Mouse (Mus musculus) T-helper 17 cell (primary cell): Measurements from ENCODE around the gene Mrtfb.

Experiments used
- in situ Hi-C, 2 experiments: fragments of 300-600 bp; cut with MboI, MseI; formaldehyde crosslinking; loops; 1 replicate in 1 of 2; 2 replicates in 1 of 2; pipeline ENCODE4 v1.15.1; 2025; ENCODE audit warnings: high pct_unique_total_duplicates in 2 of 2

Mrtfb gene

DNA sequence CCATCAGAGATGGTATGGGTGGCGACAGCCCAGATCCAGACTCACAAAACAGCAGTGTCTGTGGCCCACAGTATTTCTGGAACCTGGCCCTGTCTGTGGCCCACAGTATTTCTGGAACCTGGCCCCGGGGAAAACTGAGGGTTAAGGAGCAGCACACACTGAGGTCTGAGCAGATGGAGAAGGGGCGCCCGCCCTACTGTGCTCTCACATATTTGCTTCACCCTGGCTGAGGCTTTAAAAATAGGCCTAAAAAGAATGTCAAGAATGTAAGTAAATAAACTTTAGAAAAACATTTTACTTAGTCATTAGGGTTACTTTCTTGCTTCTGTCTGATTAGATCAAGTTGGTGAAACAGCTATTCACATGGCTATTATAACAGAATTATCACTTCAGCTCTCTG is 131.0 kb downstream of the Mrtfb start:
- in situ Hi-C loops = no loop called here

DNA sequence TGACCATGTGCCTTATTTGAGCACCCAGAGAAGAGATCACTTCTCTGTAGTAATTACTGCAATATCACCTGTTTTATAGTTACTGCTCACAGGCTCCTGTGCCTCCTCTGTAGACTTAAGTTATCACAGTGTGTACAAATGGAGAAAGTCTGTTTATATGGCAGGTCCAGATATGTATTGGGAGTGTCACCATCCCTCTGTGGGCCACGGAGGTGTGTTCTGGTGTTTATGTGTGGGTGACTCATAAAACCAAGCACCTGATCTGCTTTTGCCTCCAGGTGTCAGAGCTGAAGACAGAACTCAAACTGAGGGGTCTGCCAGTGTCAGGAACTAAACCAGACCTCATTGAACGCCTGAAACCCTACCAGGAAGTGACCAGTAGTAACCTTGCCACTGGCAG is 144.1 kb downstream of the Mrtfb start:
- in situ Hi-C loops = loop anchor here (10.0 kb wide), 2 partner anchors 256 to 286 kb away; no protein-coding TSS in a partner anchor

DNA sequence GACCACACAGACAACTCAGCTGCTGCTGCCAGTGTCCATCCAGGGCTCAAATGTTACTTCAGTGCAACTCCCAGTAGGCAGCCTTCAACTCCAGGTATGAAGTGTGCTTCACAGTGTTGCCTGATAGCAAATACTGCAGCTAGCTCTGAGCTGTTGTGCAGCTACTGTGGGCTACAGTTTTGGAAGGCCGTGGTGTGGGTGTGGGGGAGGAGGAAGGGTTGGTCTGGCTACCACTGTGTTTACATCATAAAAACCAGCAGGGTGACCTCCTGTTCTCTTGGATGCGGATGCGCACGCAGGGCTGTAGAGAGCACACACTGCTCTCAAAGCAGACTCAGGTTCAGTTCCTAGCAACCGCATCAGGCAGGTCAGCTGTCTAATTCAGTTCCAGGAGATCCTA is 145.3 kb downstream of the Mrtfb start:
- in situ Hi-C loops = loop anchor here (10.0 kb wide), 2 partner anchors 257 to 287 kb away; no protein-coding TSS in a partner anchor

DNA sequence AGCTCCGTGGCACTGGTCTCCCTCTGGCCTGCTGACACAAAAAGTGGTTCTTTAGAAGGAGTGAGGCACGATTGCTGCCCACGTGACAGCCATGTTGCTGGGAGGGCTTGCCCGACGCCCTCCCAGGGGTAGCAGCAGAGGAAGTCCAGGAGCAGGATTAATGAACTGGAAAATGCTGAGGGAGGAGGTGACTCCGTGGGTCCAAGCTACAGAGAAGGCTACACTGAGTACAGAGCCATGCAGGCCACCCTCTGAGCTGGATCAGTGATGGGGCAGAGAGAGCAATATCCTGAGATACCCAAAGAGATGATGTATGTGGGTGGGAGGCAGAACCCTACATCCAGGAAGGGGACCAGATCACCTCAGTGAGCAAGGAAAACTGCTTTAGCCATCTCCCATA is 148.4 kb downstream of the Mrtfb start:
- in situ Hi-C loops = loop anchor here (10.0 kb wide), 2 partner anchors 260 to 290 kb away; no protein-coding TSS in a partner anchor

DNA sequence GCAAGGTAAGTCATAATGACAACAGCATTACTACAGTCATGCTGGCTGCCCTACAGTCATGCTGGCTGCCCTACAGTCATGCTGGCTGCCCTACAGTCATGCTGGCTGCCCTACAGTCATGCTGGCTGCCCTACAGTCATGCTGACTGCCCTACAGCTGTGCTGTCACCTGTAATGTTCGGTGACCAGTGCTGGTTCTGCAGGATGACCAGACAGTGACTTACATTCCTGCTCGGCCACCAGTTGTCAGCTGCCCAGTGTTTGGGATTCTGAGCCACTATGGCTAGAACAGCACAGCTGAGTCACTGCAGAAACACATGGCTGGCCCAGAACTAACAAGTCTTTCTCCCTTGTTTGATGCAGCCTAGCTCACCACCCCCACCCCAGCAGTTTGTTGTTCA is 149.1 kb downstream of the Mrtfb start:
- in situ Hi-C loops = loop anchor here (10.0 kb wide), 2 partner anchors 261 to 291 kb away; no protein-coding TSS in a partner anchor

DNA sequence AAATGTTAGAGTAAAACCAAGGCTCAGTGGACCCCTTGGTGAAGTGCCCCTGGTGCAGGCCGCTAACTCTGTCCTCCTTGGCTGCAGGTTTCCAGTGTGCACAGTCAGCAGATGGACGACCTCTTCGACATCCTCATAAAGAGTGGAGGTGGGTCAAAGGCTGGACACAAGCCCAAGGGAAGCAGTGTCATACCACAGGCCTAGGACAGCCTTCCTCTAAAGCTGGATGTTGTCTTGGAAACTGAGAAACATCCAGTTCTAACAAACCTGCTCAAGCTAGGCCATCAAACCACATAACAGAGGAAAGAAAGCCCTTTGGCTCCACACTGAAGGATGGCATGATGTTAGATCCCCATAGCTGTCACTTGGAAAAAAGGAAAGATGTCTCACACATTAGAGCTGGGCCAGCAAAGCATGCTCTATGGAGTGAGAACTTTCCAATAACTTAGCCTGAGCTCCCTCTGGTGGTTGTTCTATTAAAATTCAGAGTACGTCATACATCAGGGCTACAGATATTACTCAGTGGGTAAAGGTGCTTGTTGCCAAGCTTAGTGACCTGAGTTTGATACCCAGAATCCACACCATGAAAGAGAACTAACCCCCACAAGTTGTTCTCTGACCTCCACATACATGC is 153.4 kb downstream of the Mrtfb start:
- in situ Hi-C loops = loop anchor here (5.0 to 10.0 kb wide), 3 partner anchors 265 to 295 kb away; no protein-coding TSS in a partner anchor

DNA sequence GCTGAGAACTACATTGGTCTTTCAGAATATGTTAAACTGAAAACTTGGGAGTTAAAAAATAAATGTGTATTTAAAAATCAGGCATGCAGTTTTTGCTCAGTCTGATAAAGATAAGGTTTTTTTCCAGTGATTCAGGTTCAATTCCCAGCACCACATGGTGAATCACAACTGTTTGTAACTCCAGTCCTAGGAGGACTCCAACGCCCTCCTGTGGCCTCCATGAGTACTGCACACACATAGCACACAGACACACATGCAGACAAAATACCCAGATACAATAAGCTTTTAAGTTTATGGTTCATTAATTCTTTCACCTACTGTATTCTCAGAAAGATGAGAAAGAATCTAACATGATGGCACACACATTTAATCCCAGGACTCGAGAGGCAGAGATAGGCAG is 154.5 kb downstream of the Mrtfb start:
- in situ Hi-C loops = loop anchor here in 1 of 2 experiments (5.0 kb wide), 1 partner anchor 293 kb away; no protein-coding TSS in a partner anchor

DNA sequence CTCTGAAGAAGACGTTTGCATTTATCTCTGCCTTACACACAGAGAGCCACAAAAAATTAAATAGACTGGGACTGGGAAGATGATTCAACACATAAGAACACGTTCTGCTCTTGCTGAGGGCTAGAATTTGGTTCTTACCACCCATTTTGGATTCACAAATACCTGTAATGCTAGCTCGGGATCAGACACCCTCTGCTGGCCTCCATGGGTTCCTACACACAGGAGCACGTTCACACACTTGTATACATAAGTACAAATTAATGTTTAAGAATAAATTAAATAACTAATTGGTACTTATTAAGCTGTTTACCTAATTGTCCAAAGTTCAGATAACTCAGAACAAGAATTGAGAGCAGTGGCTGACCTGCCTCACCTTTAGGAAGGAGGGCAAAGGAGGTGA is 155.2 kb downstream of the Mrtfb start:
- in situ Hi-C loops = loop anchor here in 1 of 2 experiments (5.0 kb wide), 1 partner anchor 294 kb away; no protein-coding TSS in a partner anchor

DNA sequence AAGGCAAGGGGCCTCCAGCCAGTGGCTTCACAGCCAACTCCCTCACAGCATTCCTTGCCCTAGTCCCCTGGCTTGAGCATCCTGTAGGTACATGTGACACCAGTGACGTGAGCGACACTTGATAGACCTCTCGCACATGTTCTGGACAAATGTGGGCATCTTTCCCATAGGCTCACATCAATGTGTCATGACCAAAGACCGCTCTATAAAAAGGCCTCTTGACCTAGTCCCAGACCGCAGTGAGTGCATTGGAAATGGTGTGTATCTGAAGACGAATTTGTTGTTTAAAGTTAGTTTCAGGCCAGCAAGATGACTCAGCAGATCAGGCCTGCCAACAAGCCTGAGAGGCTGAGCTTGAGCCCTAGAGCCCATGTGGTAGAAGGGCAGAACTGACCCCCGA is 158.3 kb downstream of the Mrtfb start:
- in situ Hi-C loops = loop anchor here in 1 of 2 experiments (5.0 kb wide), 1 partner anchor 297 kb away; no protein-coding TSS in a partner anchor

DNA sequence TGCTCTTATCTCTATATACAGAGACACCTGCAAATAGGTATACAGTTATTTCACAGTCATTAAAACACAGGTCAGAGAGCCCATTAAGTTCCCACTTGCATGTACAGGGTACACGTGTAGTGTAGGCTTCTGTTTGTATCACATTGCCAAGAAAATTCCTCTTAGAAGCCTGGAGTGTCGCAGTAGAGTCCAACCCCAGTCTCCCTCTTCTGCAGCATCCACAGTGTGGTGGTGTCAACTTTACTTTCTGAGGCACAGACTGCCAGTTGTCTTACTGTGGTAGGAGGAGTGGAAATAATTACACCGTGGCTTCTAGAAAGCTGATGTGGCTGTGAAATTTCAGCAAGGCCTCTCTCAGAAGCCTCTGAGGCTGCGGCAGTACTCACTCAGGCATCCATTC is 158.7 kb downstream of the Mrtfb start:
- in situ Hi-C loops = loop anchor here in 1 of 2 experiments (5.0 kb wide), 1 partner anchor 298 kb away; no protein-coding TSS in a partner anchor

DNA sequence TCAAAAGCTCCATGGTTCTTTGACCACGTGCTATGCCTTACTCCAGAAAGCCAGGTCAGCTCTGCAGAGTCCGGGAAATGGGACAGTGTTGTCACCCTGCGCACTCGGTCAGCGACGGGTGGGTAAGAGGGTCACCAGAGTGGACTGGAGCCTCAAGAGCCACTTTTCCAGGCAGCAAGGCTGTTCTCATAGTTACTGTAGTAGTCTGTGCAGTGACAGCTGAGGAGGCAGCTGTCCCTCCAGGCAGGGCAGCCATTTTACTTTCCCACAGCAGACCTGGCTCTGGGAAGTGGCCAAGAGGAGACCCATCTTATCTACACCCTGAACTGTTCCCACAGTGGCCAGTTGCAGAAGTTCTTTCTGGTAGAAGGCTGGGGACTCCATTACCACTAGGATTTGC is 159.2 kb downstream of the Mrtfb start:
- in situ Hi-C loops = no loop called here

DNA sequence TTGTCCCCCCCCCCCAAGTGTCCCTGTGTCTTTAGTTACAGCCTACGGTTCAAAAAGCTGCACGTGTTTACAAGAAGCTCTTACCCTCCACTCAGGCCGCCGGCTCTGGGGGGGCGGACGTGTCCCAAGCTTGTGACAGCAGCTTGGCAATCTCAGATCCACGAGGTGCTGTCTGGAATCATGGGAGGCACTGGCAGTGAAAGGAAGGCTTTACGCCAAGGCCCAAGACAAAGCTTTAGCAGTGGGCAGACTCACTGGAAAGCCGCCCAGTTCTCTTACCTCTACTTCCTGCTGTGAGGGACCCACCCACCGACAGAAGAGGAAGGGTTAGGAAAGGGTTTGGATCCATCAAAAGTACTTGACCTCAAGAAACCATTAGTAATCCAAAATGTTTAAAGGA is 160.2 kb downstream of the Mrtfb start:
- in situ Hi-C loops = no loop called here

DNA sequence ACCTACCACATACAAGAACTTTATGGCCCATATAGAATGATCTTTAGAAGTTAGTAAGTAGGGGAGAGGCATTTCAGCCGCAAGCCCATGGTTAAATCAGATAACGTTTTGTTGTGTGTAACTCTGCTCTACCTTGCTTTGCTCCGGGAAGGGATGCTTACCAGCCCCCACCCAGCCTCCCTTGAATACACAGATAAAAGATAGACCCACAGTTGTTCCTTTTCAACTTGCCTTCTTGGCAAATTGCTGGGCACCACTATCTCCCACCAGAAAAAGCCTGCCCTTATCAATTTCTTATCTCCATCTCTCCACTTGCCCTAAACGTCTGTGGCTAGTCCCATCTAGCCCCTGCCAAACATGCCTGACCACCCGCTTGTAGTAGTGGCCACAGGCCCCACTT is 161.6 kb downstream of the Mrtfb start:
- in situ Hi-C loops = no loop called here

DNA sequence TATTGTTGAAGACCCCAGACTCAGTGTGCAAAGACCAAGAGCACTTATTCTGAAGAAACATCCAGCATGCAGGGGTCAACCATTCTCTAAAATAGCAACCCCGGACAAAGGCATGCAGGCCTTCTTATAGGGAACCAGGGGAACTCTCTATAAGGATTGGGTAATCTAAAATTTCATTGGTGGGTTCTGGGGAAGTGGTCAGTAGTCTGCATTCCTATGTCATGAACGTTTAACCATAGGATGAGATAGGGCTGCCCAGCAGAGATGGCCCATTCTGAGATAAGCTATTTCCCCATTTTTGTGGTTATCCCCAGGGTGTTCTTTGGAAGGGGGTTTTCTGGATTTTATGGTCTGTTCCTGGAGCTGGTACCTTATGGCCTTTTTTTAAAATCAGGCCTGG is 163.5 kb downstream of the Mrtfb start:
- in situ Hi-C loops = no loop called here

DNA sequence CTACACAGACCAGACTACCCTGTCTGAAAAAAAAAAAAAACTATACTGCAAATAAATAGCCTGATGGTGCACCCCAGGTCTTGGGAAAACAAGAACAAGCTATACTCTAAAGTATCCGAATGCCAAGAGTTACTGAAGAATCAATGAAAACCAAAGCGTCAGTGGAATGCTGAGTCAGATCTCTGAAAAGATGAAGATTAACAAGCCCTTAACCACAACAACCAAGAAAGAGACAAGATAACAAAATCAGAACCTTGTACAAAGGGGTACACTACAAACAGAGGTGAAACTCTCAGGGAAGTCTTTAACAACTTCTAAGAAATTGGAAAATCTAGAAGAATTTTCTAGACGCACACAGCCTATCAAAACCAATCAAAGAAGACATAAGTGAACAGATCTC is 166.2 kb downstream of the Mrtfb start:
- in situ Hi-C loops = no loop called here

DNA sequence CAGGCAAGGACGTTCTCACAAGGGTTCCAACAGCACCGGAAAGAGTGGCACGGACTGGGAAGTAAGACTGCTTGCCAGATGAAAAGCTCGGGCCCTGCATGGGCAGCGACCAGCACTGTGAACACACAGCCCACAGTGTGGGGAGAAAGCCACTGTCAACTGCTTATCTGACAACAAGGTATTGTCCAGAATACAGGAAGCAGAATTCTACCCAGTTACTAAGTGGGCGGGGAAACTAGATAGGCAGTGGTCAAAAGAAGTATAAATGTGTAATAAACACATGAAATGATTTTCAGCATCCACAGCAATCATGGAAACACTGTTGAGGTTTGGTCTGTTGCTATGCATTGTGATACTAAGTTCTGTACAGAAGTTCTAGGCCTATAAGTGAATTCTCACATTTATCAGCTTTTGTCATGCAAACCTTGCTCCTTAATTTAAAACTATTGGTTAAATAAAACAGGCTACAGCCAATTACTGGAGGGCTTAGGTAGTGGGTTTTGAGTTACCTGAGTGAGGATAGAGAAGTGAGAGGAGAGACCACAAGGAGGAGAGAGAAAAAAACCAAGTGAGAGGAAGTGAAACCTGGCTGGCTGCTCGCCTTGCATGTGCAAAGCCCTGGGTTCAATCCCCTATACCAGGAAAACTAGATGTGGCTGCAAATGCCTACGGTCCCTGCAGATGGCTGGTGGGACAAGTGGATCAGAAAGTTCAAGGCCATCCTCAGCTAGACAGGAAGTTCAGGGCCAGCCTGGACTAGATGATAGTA is 167.5 kb downstream of the Mrtfb start:
- in situ Hi-C loops = no loop called here

DNA sequence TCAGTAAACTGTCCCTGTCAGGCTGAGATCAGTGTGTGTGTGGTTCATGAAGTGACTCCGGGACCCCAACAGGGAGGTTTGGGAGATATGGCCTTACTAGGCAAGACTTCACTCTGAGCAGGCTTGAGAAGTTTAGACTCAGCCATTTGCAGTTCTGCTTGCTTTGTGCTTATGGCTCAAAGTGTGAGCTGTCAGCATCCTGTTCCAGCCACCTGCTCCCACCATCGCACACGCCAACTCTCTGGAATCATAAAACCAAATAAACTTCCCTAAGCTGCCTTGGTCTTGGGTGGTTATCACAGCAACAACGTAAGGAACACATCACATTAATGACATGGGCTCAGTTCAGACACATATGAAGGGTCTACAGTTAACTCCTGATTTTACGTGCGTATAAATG is 169.5 kb downstream of the Mrtfb start:
- in situ Hi-C loops = loop anchor here in 1 of 2 experiments (25.0 kb wide), 1 partner anchor 1964 kb away; no protein-coding TSS in a partner anchor

DNA sequence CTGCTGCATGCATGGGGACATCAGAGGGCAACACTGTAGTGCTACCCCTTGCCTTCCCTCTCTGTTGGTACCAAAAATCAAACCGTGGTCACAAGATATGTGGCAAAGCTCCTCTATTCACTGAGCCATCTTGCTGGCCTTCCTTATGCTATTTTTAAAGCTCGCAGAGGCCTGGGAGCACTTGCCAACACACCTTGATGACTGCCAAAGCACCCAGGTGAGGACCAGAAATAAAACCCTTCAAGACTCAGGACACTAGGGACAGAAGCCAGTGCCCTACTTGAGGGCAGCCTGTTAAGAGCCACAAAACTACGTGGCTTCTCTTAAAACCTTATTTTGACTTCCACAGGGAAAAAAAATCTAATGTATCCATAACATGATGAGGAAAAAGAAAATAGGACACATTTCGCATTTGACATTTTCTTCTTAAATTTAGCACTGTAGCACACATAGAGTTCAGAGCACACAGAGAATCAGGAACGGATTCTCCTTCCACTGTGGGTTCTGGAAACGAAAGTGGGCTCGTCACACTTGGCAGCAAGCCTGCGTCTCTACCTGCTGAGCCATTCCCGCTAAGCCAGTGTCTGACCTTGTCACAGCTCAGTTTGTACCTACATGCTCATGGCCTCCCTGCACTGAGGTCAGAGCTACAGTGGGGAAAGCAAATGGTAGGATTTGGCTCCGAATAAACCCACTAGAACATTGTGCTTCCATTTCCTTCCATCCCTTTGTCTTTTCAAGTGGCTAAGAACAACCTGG is 170.7 kb downstream of the Mrtfb start:
- in situ Hi-C loops = loop anchor here in 1 of 2 experiments (25.0 kb wide), 1 partner anchor 1965 kb away; no protein-coding TSS in a partner anchor

DNA sequence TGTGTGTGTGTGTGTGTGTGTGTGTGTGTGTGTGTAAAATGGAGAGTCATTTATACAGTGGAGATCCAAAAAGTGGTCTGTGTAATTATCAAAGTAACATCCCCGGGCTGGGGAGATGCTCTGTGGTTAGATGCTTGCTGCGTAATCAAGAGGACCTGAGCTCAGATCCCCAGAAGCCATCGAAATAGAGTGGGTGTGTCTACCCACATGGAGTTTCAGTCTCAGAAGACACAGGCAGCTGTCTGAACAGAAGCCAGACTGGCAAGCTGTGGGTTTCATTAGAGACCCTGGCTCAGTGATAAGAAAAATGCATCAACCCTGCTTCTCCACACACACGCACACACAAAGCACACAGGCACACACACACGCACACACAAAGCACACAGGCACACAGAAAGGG is 171.8 kb downstream of the Mrtfb start:
- in situ Hi-C loops = loop anchor here in 1 of 2 experiments (25.0 kb wide), 1 partner anchor 1966 kb away; no protein-coding TSS in a partner anchor

DNA sequence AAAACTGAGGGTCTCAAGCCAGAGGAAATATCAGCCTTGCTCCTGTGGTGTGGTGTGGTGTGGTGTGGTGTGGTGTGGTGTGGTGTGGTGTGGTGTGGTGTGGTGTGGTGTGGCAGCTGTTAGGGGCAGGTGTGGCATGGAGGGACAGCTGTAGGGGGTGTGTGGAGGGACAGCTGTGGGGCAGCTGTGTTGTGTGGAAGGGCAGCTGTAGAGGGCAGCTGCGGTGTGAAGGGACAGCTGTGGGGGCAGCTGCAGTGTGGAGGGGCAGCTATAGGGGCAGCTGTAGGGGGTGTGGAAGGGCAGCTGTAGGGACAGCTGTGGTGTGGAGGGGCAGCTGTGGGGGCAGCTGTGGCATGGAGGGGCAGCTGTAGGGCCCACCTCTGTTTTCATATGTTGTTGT is 172.5 kb downstream of the Mrtfb start:
- in situ Hi-C loops = loop anchor here in 1 of 2 experiments (25.0 kb wide), 1 partner anchor 1967 kb away; no protein-coding TSS in a partner anchor

DNA sequence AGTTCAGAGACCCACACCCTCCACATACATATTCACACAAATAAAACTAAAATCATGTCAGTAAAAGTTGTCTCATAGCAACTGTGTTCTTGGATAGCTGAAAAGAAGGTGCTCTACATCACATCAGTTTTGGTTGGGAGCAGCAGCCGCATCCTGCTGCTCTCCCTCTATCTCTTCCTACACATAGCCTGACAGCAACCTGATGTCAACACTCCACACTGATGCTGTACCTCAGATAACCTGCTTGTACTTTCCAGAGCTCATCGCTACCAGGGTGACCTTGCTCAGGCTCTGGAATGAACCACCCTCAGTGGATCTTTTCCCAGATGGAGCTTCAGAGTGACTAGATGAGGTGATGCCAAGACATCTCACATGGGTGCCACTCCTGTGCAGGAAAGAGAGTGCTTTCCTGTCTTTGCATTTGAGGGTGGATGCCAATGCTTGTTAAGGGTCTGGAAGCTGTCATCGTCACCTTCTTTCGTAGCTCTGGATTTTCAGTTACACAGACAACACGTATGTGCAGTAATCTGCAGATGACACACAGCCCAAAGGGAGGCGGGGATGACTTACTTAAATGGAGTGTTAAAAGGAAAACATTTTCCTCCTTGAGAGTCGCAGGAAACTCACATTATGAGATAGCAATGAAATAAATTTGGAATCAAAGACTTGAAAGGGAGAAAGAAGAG is 173.8 kb downstream of the Mrtfb start:
- in situ Hi-C loops = loop anchor here in 1 of 2 experiments (25.0 kb wide), 1 partner anchor 1968 kb away; no protein-coding TSS in a partner anchor
